12 mouse cellular contexts compared by ENCODE assay signal in the genomic region with DNA sequence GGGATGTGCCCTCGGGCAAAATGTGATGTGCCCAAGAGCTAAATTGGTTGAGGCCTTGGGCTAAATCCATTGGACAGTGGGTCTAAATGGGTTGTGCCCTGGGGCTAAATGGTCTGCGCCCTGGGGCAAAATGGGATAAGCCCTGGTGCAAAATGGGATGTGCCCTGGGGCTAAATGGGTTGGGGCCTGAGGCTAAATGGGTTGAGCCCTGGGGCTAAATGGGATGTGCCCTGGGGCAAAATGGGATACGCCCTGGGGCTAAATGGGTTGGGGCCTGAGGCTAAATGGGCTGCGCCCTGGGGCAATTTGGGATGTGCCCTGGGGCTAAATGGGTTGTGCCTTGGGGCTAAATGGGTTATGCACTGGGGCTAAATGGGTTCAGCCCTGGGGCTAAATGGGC. TPM values are rescaled to one million over a fixed set of nuclear protein-coding genes. Genes with fewer than 3 reads are reported as not detected.
DNase-seq lines count a peak whose midpoint lies in the region; ATAC-seq and TF ChIP-seq lines count a peak whose summit lies in the region.
"Had no signal": no experiment of that assay in that cellular context is flagged by ENCODE, and none has a peak within 500 bp of the region (broad histone marks: within the 10 kb centered on the region; RNA-seq: fewer than 3 reads in every experiment).

No protein-coding gene starts in this region.

- peak; percentile 54 for DNase-seq in gastrocnemius, adult 2 months
- no peak for DNase-seq in gastrocnemius, postnatal 25 days
- peak; percentile 3 for DNase-seq in lung, postnatal 25 days (ENCODE audit: low spot score)
- DNase-seq in lung, postnatal 14 days, result no peak
- DNase-seq in B cell, adult 2 months, result no peak
- DNase-seq in spleen, adult 18-20 months, result no peak

- H3K27ac ChIP-seq in gastrocnemius, adult 2 months, result no peak overlapping the region
- H3K27ac ChIP-seq in bone marrow, adult 2 months (ENCODE audit: control insufficient read depth, insufficient read depth, low read depth, low read length, poor library complexity), result 0 out of 2 replicates have a peak overlapping the region, but pooled peaks have one; percentile 14
- H3K27ac ChIP-seq: left cerebral cortex, adult 2 months had no signal

- ATAC-seq in granulocyte monocyte progenitor cell, adult 5-6 weeks (replicated peaks; ENCODE audit: poor library complexity, severe bottlenecking), result peak; percentile 40; the same call in 1 of the 2 replicates
- ATAC-seq: intestine, embryonic 16.5 days had no signal

- no peak overlapping the region for H3K4me3 ChIP-seq in gastrocnemius, adult 2 months
- H3K4me3 ChIP-seq in bone marrow, adult 2 months (replicated peaks; ENCODE audit: control insufficient read depth, low read depth, low read length), result no peak overlapping the region
- H3K4me3 ChIP-seq: left cerebral cortex, adult 2 months had no signal

- WGBS in bone marrow, adult 2 months, result 86% methylated on average over 4 of the region's 4 CpGs

- intact Hi-C loops in gastrocnemius, adult 2 months (cut with DNase I), result no loop called here

- no peak for TF ChIP-seq CTCF in gastrocnemius, adult 2 months (IDR thresholded peaks at IDR 0.05)
- no peak for TF ChIP-seq CTCF in bone marrow, adult 2 months (IDR thresholded peaks at IDR 0.05; ENCODE audit: control insufficient read depth, insufficient read depth, low read length)

- H3K4me1 ChIP-seq in bone marrow, adult 2 months (ENCODE audit: control insufficient read depth, insufficient read depth, low read length), result no peaks in the 10 kb centered on the region

- TF ChIP-seq POLR2A in bone marrow, adult 2 months (IDR thresholded peaks at IDR 0.05; ENCODE audit: borderline replicate concordance, control insufficient read depth, low read depth, low read length), result no peak

RNA-seq across cellular contexts. Expression of a gene that starts 2.1 kb away (rescaled TPM):
- total RNA-seq in gastrocnemius, adult 2 months (2021), result not detected
- not detected for total RNA-seq in gastrocnemius, postnatal 25 days (2021)
- not detected in 2 replicates for polyA plus RNA-seq in bone marrow, adult 2 months (2011; ENCODE audit: insufficient read depth, insufficient read length, low replicate concordance, missing spikeins)
- not detected in 2 replicates for total RNA-seq in granulocyte monocyte progenitor cell, adult 5-6 weeks (2014; fragmentation: Nextera tagmentation)
- not detected in 2 replicates for total RNA-seq in granulocyte monocyte progenitor cell, adult 5-6 weeks (2017)
- total RNA-seq: CH12.LX; left cerebral cortex, adult 2 months had no signal
- polyA plus RNA-seq: gonadal fat pad, adult 2 months; intestine, embryonic 16.5 days had no signal

RNA-seq across cellular contexts. Expression of a gene that starts 20.1 kb away (rescaled TPM):
- total RNA-seq in gastrocnemius, adult 2 months (2021), result not detected
- total RNA-seq in gastrocnemius, postnatal 25 days (2021), result not detected
- polyA plus RNA-seq in bone marrow, adult 2 months (2011; ENCODE audit: insufficient read depth, insufficient read length, low replicate concordance, missing spikeins), result not detected in 2 replicates
- not detected in 2 replicates for total RNA-seq in granulocyte monocyte progenitor cell, adult 5-6 weeks (2014; fragmentation: Nextera tagmentation)
- not detected in 2 replicates for total RNA-seq in granulocyte monocyte progenitor cell, adult 5-6 weeks (2017)
- total RNA-seq: CH12.LX; left cerebral cortex, adult 2 months had no signal
- polyA plus RNA-seq: gonadal fat pad, adult 2 months; intestine, embryonic 16.5 days had no signal

Comparison
In these comparisons a context has a peak if more than half of its experiments do, and no peak if none do; other contexts are left out.
1. DNase-seq: peak in gastrocnemius, adult 2 months (single experiment) and lung, postnatal 25 days (single experiment); none in gastrocnemius, postnatal 25 days (single experiment), lung, postnatal 14 days (single experiment), B cell, adult 2 months (0 of 2) and spleen, adult 18-20 months (0 of 2).